Mouse (Mus musculus) embryonic fibroblast, embryonic 13.5 days (primary cell): ENCODE results near the gene Polr2l.

Experiments used
- CTCF ChIP-seq: IDR thresholded peaks from 2 replicates; pipeline ENCODE4 v1.5.1; 2011; ENCODE audit warnings: mild to moderate bottlenecking, control low read depth, low read length, moderate library complexity, borderline replicate concordance; ENCODE audit not compliant: insufficient read depth
- POLR2A ChIP-seq: IDR thresholded peaks from 2 replicates; pipeline ENCODE4 v1.6.1; 2011; ENCODE audit warnings: low read depth, mild to moderate bottlenecking, control low read depth, low read length, moderate library complexity

DNA sequence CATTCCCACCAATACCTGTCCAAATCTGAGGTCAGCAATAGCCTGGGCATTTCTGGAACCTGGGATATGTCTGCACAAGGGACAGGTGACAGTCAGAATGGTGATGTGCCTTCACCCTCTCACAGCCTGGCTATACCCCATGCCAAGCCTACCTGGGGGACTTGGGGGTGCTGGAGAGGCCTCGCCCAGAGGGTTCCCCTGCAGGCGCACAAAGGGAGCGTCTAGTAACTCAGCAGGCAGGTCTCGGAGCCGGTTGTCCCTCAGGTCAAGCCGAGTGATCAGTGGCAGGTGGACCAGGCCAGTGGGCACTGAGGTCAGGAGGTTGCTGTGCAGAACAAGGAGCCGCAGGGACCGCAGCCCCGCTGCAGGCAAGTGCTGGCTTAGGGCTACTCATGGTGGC lies 33.5 kb downstream of the Polr2l start:
- TF ChIP-seq POLR2A, result no peak
- TF ChIP-seq CTCF, result no peak
